ENCODE assay signal across 15 mouse cellular contexts in genomic region chr1:76433481-76433941, GRCm38 (mm10).
DNase-seq lines count a peak whose midpoint lies in the region; ATAC-seq lines count a peak whose summit lies in the region.
"Had no signal": no experiment of that assay in that cellular context is flagged by ENCODE, and none has a peak within 500 bp of the region (broad histone marks: within the 10 kb centered on the region; RNA-seq: fewer than 3 reads in every experiment).

No protein-coding gene starts in this region.

- H3K9ac ChIP-seq in forebrain, embryonic 12.5 days: no peak overlapping the region
- no peak overlapping the region for H3K9ac ChIP-seq in forebrain, embryonic 11.5 days (ENCODE audit: low read length)
- H3K9ac ChIP-seq in hindbrain, embryonic 11.5 days (ENCODE audit: low read depth, low read length): no peak overlapping the region
- no peak overlapping the region for H3K9ac ChIP-seq in midbrain, embryonic 13.5 days (replicated peaks)
- H3K9ac ChIP-seq: heart, embryonic 13.5 days; limb, embryonic 12.5 days; liver, embryonic 14.5 days had no signal

- peaks cover 13% of the 10 kb centered on the region for H3K4me1 ChIP-seq in forebrain, embryonic 12.5 days
- H3K4me1 ChIP-seq in forebrain, embryonic 11.5 days (replicated peaks; ENCODE audit: control insufficient read depth, insufficient read depth, low read length): no peaks in the 10 kb centered on the region; the same call in 1 of the 2 replicates
- H3K4me1 ChIP-seq in hindbrain, embryonic 11.5 days (replicated peaks; ENCODE audit: control insufficient read depth, insufficient read depth, low read length): no peaks in the 10 kb centered on the region
- peaks cover 13% of the 10 kb centered on the region for H3K4me1 ChIP-seq in midbrain, embryonic 13.5 days (replicated peaks)
- H3K4me1 ChIP-seq: limb, embryonic 12.5 days had no signal

- ATAC-seq in forebrain, embryonic 12.5 days (ENCODE audit: low FRiP score): 0 out of 2 replicates have a peak, but pooled peaks have one; percentile 36
- no peak for ATAC-seq in forebrain, embryonic 11.5 days (replicated peaks; ENCODE audit: low FRiP score)
- peak; percentile 54 for ATAC-seq in hindbrain, embryonic 11.5 days (ENCODE audit: low FRiP score)
- peak; percentile 66 for ATAC-seq in midbrain, embryonic 13.5 days
- no peak for ATAC-seq in cerebellum, adult (ENCODE audit: insufficient number of reproducible peaks, low FRiP score, low TSS enrichment)
- ATAC-seq: lung, postnatal 0 days had no signal

- H3K27me3 ChIP-seq in forebrain, embryonic 12.5 days: no peaks in the 10 kb centered on the region
- H3K27me3 ChIP-seq in forebrain, embryonic 11.5 days (ENCODE audit: control insufficient read depth, insufficient read depth, low read length): no peaks in the 10 kb centered on the region
- H3K27me3 ChIP-seq in hindbrain, embryonic 11.5 days (ENCODE audit: control insufficient read depth, insufficient read depth, low read length): no peaks in the 10 kb centered on the region
- peaks cover 6% of the 10 kb centered on the region; the same call in 1 of the 2 replicates for H3K27me3 ChIP-seq in midbrain, embryonic 13.5 days
- H3K27me3 ChIP-seq: heart, embryonic 13.5 days; limb, embryonic 12.5 days had no signal

- H3K27ac ChIP-seq in forebrain, embryonic 12.5 days: no peak overlapping the region
- H3K27ac ChIP-seq in forebrain, embryonic 11.5 days (ENCODE audit: low read depth, low read length): no peak overlapping the region
- no peak overlapping the region for H3K27ac ChIP-seq in hindbrain, embryonic 11.5 days (ENCODE audit: low read depth, low read length)
- no peak overlapping the region for H3K27ac ChIP-seq in midbrain, embryonic 13.5 days
- H3K27ac ChIP-seq: heart, embryonic 13.5 days; limb, embryonic 12.5 days; liver, embryonic 14.5 days had no signal

- WGBS in forebrain, embryonic 12.5 days: 19% methylated on average over 6 of the region's 6 CpGs
- 25% methylated on average over 6 of the region's 6 CpGs for WGBS in forebrain, embryonic 11.5 days
- 24% methylated on average over 6 of the region's 6 CpGs for WGBS in hindbrain, embryonic 11.5 days
- WGBS in midbrain, embryonic 13.5 days: 10% methylated on average over 6 of the region's 6 CpGs

- no peak overlapping the region for H3K4me2 ChIP-seq in forebrain, embryonic 12.5 days
- H3K4me2 ChIP-seq in forebrain, embryonic 11.5 days (ENCODE audit: low read depth, low read length, severe bottlenecking): no peak overlapping the region
- no peak overlapping the region for H3K4me2 ChIP-seq in hindbrain, embryonic 11.5 days (replicated peaks; ENCODE audit: low read depth, low read length)
- H3K4me2 ChIP-seq in midbrain, embryonic 13.5 days (replicated peaks): no peak overlapping the region
- H3K4me2 ChIP-seq: heart, embryonic 13.5 days; limb, embryonic 12.5 days had no signal

- no peak overlapping the region for H3K4me3 ChIP-seq in forebrain, embryonic 12.5 days (replicated peaks)
- no peak overlapping the region for H3K4me3 ChIP-seq in forebrain, embryonic 11.5 days (ENCODE audit: low read depth, low read length)
- H3K4me3 ChIP-seq in hindbrain, embryonic 11.5 days (ENCODE audit: low read depth, low read length): no peak overlapping the region
- no peak overlapping the region for H3K4me3 ChIP-seq in midbrain, embryonic 13.5 days (replicated peaks)
- H3K4me3 ChIP-seq: heart, embryonic 13.5 days; limb, embryonic 12.5 days had no signal

- no peak for DNase-seq in forebrain, embryonic 11.5 days (ENCODE audit: low spot score)
- DNase-seq in brain, adult 2 months (ENCODE audit: low read depth, low spot score): peak; percentile 15
- DNase-seq in hindbrain, embryonic 11.5 days (ENCODE audit: low spot score): peak; percentile 29
- DNase-seq in thymus, postnatal 4 days: no peak
- DNase-seq in neural tube, embryonic 10.5 days (ENCODE audit: extremely low spot score, low spot score): no peak
- DNase-seq: adrenal gland, adult 8-10 months; cerebellum, postnatal 36 days; kidney, adult 2 months had no signal

- H3K9me3 ChIP-seq in forebrain, embryonic 12.5 days: no peaks in the 10 kb centered on the region
- H3K9me3 ChIP-seq in forebrain, embryonic 11.5 days (ENCODE audit: control insufficient read depth, low read length): no peaks in the 10 kb centered on the region
- no peaks in the 10 kb centered on the region for H3K9me3 ChIP-seq in hindbrain, embryonic 11.5 days (ENCODE audit: control insufficient read depth, low read length)
- H3K9me3 ChIP-seq in midbrain, embryonic 13.5 days: no peaks in the 10 kb centered on the region
- H3K9me3 ChIP-seq: heart, embryonic 13.5 days; limb, embryonic 12.5 days had no signal

- H3K36me3 ChIP-seq in forebrain, embryonic 12.5 days (replicated peaks): no peaks in the 10 kb centered on the region
- no peaks in the 10 kb centered on the region for H3K36me3 ChIP-seq in forebrain, embryonic 11.5 days (ENCODE audit: control insufficient read depth, insufficient read depth, low read length)
- H3K36me3 ChIP-seq in hindbrain, embryonic 11.5 days (ENCODE audit: control insufficient read depth, insufficient read depth, low read length): no peaks in the 10 kb centered on the region
- H3K36me3 ChIP-seq in midbrain, embryonic 13.5 days: no peaks in the 10 kb centered on the region
- H3K36me3 ChIP-seq: heart, embryonic 13.5 days; limb, embryonic 12.5 days had no signal

Comparison
In these comparisons a context has a peak if more than half of its experiments do, and no peak if none do; other contexts are left out.
1. ATAC-seq: peak in forebrain, embryonic 12.5 days (single experiment), hindbrain, embryonic 11.5 days (single experiment) and midbrain, embryonic 13.5 days (single experiment); none in forebrain, embryonic 11.5 days (single experiment) and cerebellum, adult (single experiment).
2. DNase-seq: peak in brain, adult 2 months (single experiment) and hindbrain, embryonic 11.5 days (single experiment); none in forebrain, embryonic 11.5 days (single experiment), thymus, postnatal 4 days (single experiment) and neural tube, embryonic 10.5 days (single experiment).